Mouse (Mus musculus) lung, postnatal 14 days (tissue): ENCODE results near the gene Crybb1.

Source experiments
- DNase-seq: peaks from one replicate; pipeline ENCODE4 v3.0.0; 2021

The Crybb1 gene

GRCm38 (mm10) chr5:112316468-112316867 lies 60.9 kb downstream of the Crybb1 start:
- DNase-seq, result no peak

- DNase-seq, result peak; percentile 60
Measured at GRCm38 (mm10) chr5:112317328-112317727, 61.7 kb downstream of the Crybb1 start.
